8 mouse cellular contexts compared by ENCODE assay signal in the genomic region with DNA sequence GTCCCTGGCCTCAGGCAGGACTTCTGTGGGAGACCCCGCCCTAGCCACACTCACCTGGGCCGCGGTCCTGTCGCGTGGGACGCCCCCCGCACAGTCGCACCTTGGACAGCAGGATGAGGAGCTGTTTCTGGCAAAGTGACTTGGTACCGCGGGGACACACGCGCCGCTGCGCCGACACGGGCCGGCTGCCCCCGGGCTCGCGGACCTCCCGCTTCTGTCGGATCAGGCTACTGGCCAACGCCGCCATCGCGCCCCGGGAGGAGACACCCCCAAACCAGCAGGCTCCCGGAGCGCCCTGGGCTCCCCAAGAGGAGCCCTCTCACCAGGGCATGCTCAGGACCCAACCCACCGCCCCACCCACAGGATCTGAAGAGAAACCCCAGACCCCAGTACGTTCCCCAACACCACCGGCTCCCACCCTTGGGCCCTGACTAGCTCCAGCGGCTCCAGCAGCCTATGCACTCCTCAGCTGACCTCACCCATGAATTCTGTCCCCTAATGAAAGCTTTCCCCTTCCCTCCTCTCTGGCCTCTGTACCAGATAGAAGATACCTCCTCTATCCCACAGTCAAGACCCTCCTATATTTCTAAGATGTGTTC. TPM values are rescaled to one million over a fixed set of nuclear protein-coding genes. Genes with fewer than 3 reads are reported as not detected.
A peak's percentile ranks its signal among the peaks of the same experiment; 100 is the strongest.
DNase-seq lines count a peak whose midpoint lies in the region; ATAC-seq lines count a peak whose summit lies in the region.

A gene (minus strand): TSS at position 479 of the 599 bp plus-strand sequence.

- H3K4me3 ChIP-seq in embryonic facial prominence, embryonic 14.5 days (ENCODE audit: low read depth, low read length), result peak within 1 kb of the TSS; percentile 58
- peak within 1 kb of the TSS; percentile 58 for H3K4me3 ChIP-seq in midbrain, embryonic 12.5 days

- no peaks in the 10 kb centered on the region for H3K9me3 ChIP-seq in embryonic facial prominence, embryonic 14.5 days (ENCODE audit: control insufficient read depth, low read length)
- H3K9me3 ChIP-seq in midbrain, embryonic 12.5 days, result no peaks in the 10 kb centered on the region

- H3K9ac ChIP-seq in embryonic facial prominence, embryonic 14.5 days (ENCODE audit: low read depth, low read length), result peak within 1 kb of the TSS; percentile 64
- peak within 1 kb of the TSS; percentile 71 for H3K9ac ChIP-seq in midbrain, embryonic 12.5 days (replicated peaks)

- peaks cover 47% of the 10 kb centered on the region for H3K27me3 ChIP-seq in embryonic facial prominence, embryonic 14.5 days (replicated peaks; ENCODE audit: control insufficient read depth, insufficient read depth, low read length)
- peaks cover 74% of the 10 kb centered on the region for H3K27me3 ChIP-seq in midbrain, embryonic 12.5 days

- H3K4me2 ChIP-seq in embryonic facial prominence, embryonic 14.5 days (ENCODE audit: low read depth, low read length), result peak within 1 kb of the TSS; percentile 97
- H3K4me2 ChIP-seq in midbrain, embryonic 12.5 days (replicated peaks), result peak within 1 kb of the TSS; percentile 96

- H3K27ac ChIP-seq in embryonic facial prominence, embryonic 14.5 days (replicated peaks; ENCODE audit: low read depth, low read length), result peak within 1 kb of the TSS; percentile 80
- H3K27ac ChIP-seq in midbrain, embryonic 12.5 days (replicated peaks), result peak within 1 kb of the TSS; percentile 87

- H3K36me3 ChIP-seq in embryonic facial prominence, embryonic 14.5 days (ENCODE audit: control insufficient read depth, insufficient read depth, low read length), result no peaks in the 10 kb centered on the region
- no peaks in the 10 kb centered on the region for H3K36me3 ChIP-seq in midbrain, embryonic 12.5 days

- ATAC-seq in embryonic facial prominence, embryonic 14.5 days (ENCODE audit: low read depth), result no peak
- ATAC-seq in midbrain, embryonic 12.5 days (ENCODE audit: low FRiP score, low read depth), result no peak

- 0% methylated on average over 15 of the region's 33 CpGs for WGBS in embryonic facial prominence, embryonic 14.5 days
- under 1% methylated on average over 26 of the region's 33 CpGs for WGBS in midbrain, embryonic 12.5 days

- DNase-seq in gastrocnemius, postnatal 4 days (ENCODE audit: low spot score in 2 of 2), result no peak
- DNase-seq in gastrocnemius, adult 8-10 months (ENCODE audit: low spot score in 2 of 2), result no peak
- peak; percentile 26 to 33 for DNase-seq in B cell, adult 2 months
- no peak for DNase-seq in embryonic facial prominence, embryonic 14.5 days (ENCODE audit: low spot score)
- peak; percentile 24 for DNase-seq in kidney, postnatal 14 days
- no peak for DNase-seq in urinary bladder, postnatal 10 days (ENCODE audit: low spot score)
- DNase-seq in ovary, adult 18-20 months (ENCODE audit: low spot score), result no peak

- peaks cover 44% of the 10 kb centered on the region for H3K4me1 ChIP-seq in embryonic facial prominence, embryonic 14.5 days (ENCODE audit: control insufficient read depth, insufficient read depth, low read length)
- H3K4me1 ChIP-seq in midbrain, embryonic 12.5 days, result peaks cover 64% of the 10 kb centered on the region

RNA-seq across cellular contexts. Expression of the gene that starts here (rescaled TPM):
- 10 to 100 TPM; 10.1 to 13.8 TPM for total RNA-seq in gastrocnemius, postnatal 4 days (2021)
- 1 to 10 TPM; 2.5 to 5.8 (median 4.0) TPM for total RNA-seq in gastrocnemius, adult 8-10 months (2022)
- 2.3 and 3.3 TPM in 2 replicates for polyA plus RNA-seq in embryonic facial prominence, embryonic 14.5 days (2014; fragmentation: Nextera tagmentation; extraction: Ambion mirVana)
- 2.7 and 2.9 TPM in 2 replicates for polyA plus RNA-seq in midbrain, embryonic 12.5 days (2016; fragmentation: Nextera tagmentation; extraction: Ambion mirVana)

Comparison
In these comparisons a context has a peak if more than half of its experiments do, and no peak if none do; other contexts are left out.
1. DNase-seq: peak in B cell, adult 2 months (2 of 2) and kidney, postnatal 14 days (single experiment); none in gastrocnemius, postnatal 4 days (0 of 2), gastrocnemius, adult 8-10 months (0 of 2), embryonic facial prominence, embryonic 14.5 days (single experiment), urinary bladder, postnatal 10 days (single experiment) and ovary, adult 18-20 months (single experiment).